Mouse (Mus musculus) neural tube, embryonic 14.5 days (tissue): ENCODE data around the gene Col4a2. TPM values are rescaled to one million over a fixed set of nuclear protein-coding genes. Genes with fewer than 3 reads are reported as not detected.

ENCODE experiments used
- ATAC-seq: fragments of 200-750 bp; cut with Nextera tagmentation; 2 replicates; pipeline ENCODE4 v1.8.0; 2017; ENCODE audit warnings: low read depth, mild to moderate bottlenecking, moderate TSS enrichment, moderate library complexity
- H3K27ac ChIP-seq: fragments of 300-500 bp; sonication (generic); 2 replicates; pipeline ENCODE4 v1.5.1; 2014; ENCODE audit warnings: low read depth, mild to moderate bottlenecking, control low read depth, low read length, moderate library complexity, mixed read lengths
- H3K27me3 ChIP-seq: fragments of 300-500 bp; sonication (generic); 2 replicates; pipeline ENCODE4 v1.6.1; 2014; ENCODE audit warnings: low read length; ENCODE audit not compliant: control insufficient read depth, insufficient read depth
- H3K36me3 ChIP-seq: fragments of 300-500 bp; sonication (generic); 2 replicates; pipeline ENCODE4 v1.6.1; 2014; ENCODE audit warnings: low read length, mixed read lengths; ENCODE audit not compliant: control insufficient read depth, insufficient read depth
- H3K4me1 ChIP-seq: fragments of 300-500 bp; sonication (generic); 2 replicates; pipeline ENCODE4 v1.6.1; 2014; ENCODE audit warnings: low read length; ENCODE audit not compliant: control insufficient read depth, insufficient read depth
- H3K4me2 ChIP-seq: fragments of 300-500 bp; sonication (generic); 2 replicates; pipeline ENCODE4 v1.6.1; 2014; ENCODE audit warnings: mild to moderate bottlenecking, low read depth, low read length, control low read depth
- H3K4me3 ChIP-seq: fragments of 300-500 bp; sonication (generic); 2 replicates; pipeline ENCODE4 v1.5.1; 2014; ENCODE audit warnings: low read depth, low read length, control low read depth, mixed read lengths
- H3K9ac ChIP-seq: fragments of 300-500 bp; sonication (generic); replicated peaks from 2 replicates; pipeline ENCODE4 v1.6.1; 2014; ENCODE audit warnings: low read depth, mild to moderate bottlenecking, control low read depth, low read length, mixed read lengths
- H3K9me3 ChIP-seq: fragments of 300-500 bp; sonication (generic); 2 replicates; pipeline ENCODE4 v1.6.1; 2016; ENCODE audit warnings: low read length; ENCODE audit not compliant: control insufficient read depth
- WGBS: fragments of 180-500 bp; shearing (Covaris S2); extraction: QIAGEN DNeasy Blood & Tissue Kit; methylation state at CpG from one replicate; pipeline ENCODE4 v1.1.7; 2014; 5-methylcytosine and 5-hydroxymethylcytosine counted together
- polyA plus RNA-seq: library from polyadenylated mRNA; unstranded; fragments of >200 nt; fragmentation: Nextera tagmentation; extraction: Ambion mirVana; gene quantifications from 2 replicates; pipeline ENCODE4 v1.2.1, GENCODE M21; 2014

Gene Col4a2
- polyA plus RNA-seq = 11.8 and 42.2 TPM in 2 replicates

DNA sequence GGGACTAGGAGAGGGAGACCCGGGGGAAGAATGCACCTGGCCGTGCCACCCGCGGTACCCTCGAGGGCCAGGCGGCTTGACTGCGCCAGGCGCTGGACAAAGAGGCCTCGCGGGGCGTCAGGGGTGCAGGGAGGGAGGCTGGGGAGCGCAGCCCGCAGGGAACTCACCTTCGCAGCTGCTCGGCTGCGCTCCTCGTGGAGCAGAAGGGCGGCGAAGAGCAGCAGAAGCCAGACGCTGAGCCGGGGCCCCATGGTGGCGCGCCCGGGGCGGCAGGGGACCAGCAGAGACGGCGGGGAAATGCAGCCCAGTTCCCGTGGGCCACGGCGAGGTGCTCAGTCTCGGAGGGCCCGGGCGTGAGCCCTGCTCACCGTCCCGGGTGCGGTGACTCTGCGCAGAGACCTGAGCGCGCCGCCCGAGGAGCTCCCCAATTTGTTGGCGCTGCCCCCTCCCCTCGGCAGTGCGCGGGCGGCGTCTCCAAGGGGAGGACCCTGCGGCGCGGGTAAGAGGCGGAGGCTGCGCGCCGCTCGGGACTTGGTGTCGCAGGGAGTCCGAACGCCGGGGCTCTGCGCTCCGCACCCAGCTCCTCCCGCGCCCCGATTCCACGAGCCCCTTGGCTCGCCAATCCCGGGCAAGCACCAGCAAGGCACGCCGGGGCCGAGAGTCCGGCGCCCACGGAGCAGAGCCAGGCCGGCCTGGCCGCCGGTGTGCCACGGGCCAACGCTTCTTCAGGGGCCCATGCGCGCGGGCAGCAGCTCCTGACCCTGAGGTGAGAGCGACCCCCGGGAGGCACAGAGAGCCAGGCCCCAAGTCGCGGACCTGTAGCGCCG lies at the start of gene Col4a2, which contains the start of gene Col4a1:
Gene Col4a2 (plus strand): TSS at position 457 of the 827 bp plus-strand sequence.
Gene Col4a1 (minus strand): TSS at position 478 of the 827 bp plus-strand sequence.
- WGBS = under 1% methylated on average over 63 of the region's 87 CpGs
- Histone ChIP-seq H3K4me3 (peak within 1 kb of the TSS; percentile 55), H3K9me3 (no peaks in the 10 kb centered on the region), H3K4me2 (peak within 1 kb of the TSS; percentile 91), H3K27ac (peak within 1 kb of the TSS; percentile 34; the same call in 1 of the 2 replicates), H3K36me3 (no peaks in the 10 kb centered on the region), H3K9ac (peak within 1 kb of the TSS; percentile 55), H3K27me3 (peaks cover 37% of the 10 kb centered on the region), H3K4me1 (peaks cover 11% of the 10 kb centered on the region)
- ATAC-seq = peak; percentile 72

GRCm38 (mm10) chr8:11263848-11264247 lies 48.8 kb upstream of the Col4a2 start:
- Histone ChIP-seq H3K4me3 (no peak overlapping the region), H3K36me3 (no peaks in the 10 kb centered on the region), H3K27ac (no peak overlapping the region), H3K9ac (no peak overlapping the region), H3K9me3 (no peaks in the 10 kb centered on the region), H3K4me1 (no peaks in the 10 kb centered on the region), H3K4me2 (no peak overlapping the region), H3K27me3 (no peaks in the 10 kb centered on the region)
- no peak for ATAC-seq
- 88% methylated on average over 6 of the region's 6 CpGs for WGBS

GRCm38 (mm10) chr8:11265971-11266370 lies 46.6 kb upstream of the Col4a2 start:
- Histone ChIP-seq H3K9ac (no peak overlapping the region), H3K27ac (no peak overlapping the region), H3K4me1 (no peaks in the 10 kb centered on the region), H3K4me2 (no peak overlapping the region), H3K36me3 (no peaks in the 10 kb centered on the region), H3K27me3 (no peaks in the 10 kb centered on the region), H3K4me3 (no peak overlapping the region), H3K9me3 (no peaks in the 10 kb centered on the region)
- WGBS = 85% methylated on average over 3 of the region's 3 CpGs
- ATAC-seq = no peak

- ATAC-seq = no peak
- Histone ChIP-seq H3K36me3 (no peaks in the 10 kb centered on the region), H3K4me3 (no peak overlapping the region), H3K27me3 (no peaks in the 10 kb centered on the region), H3K9me3 (no peaks in the 10 kb centered on the region), H3K4me2 (no peak overlapping the region), H3K4me1 (no peaks in the 10 kb centered on the region), H3K9ac (no peak overlapping the region), H3K27ac (no peak overlapping the region)
- 90% methylated on average over 2 of the region's 2 CpGs for WGBS
These were observed 46.1 kb upstream of the Col4a2 start for GRCm38 (mm10) chr8:11266471-11266870.

GRCm38 (mm10) chr8:11268753-11269152 lies 43.9 kb upstream of the Col4a2 start:
- no peaks in the 10 kb centered on the region for H3K9me3 ChIP-seq
- no peak overlapping the region for H3K9ac ChIP-seq
- no peaks in the 10 kb centered on the region for H3K36me3 ChIP-seq
- H3K27me3 ChIP-seq = no peaks in the 10 kb centered on the region
- ATAC-seq = no peak
- no peak overlapping the region for H3K4me2 ChIP-seq
- no peak overlapping the region for H3K4me3 ChIP-seq
- no peaks in the 10 kb centered on the region for H3K4me1 ChIP-seq
- 80% methylated on average over 6 of the region's 6 CpGs for WGBS
- no peak overlapping the region for H3K27ac ChIP-seq

- H3K9ac ChIP-seq = no peak overlapping the region
- H3K27me3 ChIP-seq = no peaks in the 10 kb centered on the region
- no peaks in the 10 kb centered on the region for H3K9me3 ChIP-seq
- WGBS = 80% methylated on average over 6 of the region's 6 CpGs
- no peak overlapping the region for H3K4me3 ChIP-seq
- H3K36me3 ChIP-seq = no peaks in the 10 kb centered on the region
- H3K4me2 ChIP-seq = no peak overlapping the region
- no peaks in the 10 kb centered on the region for H3K4me1 ChIP-seq
- no peak for ATAC-seq
- H3K27ac ChIP-seq = no peak overlapping the region
These were observed 41.8 kb upstream of the Col4a2 start for GRCm38 (mm10) chr8:11270826-11271225.

- no peak overlapping the region for H3K4me2 ChIP-seq
- no peak for ATAC-seq
- no peaks in the 10 kb centered on the region for H3K27me3 ChIP-seq
- no peaks in the 10 kb centered on the region for H3K4me1 ChIP-seq
- H3K9me3 ChIP-seq = no peaks in the 10 kb centered on the region
- no peak overlapping the region for H3K27ac ChIP-seq
- no peak overlapping the region for H3K9ac ChIP-seq
- H3K4me3 ChIP-seq = no peak overlapping the region
- H3K36me3 ChIP-seq = no peaks in the 10 kb centered on the region
- 88% methylated on average over 6 of the region's 6 CpGs for WGBS
These were observed 40.4 kb upstream of the Col4a2 start for GRCm38 (mm10) chr8:11272205-11272604.

GRCm38 (mm10) chr8:11273506-11274158 lies 39.0 kb upstream of the Col4a2 start:
- ATAC-seq = no peak
- Histone ChIP-seq H3K4me1 (no peaks in the 10 kb centered on the region), H3K9ac (no peak overlapping the region), H3K36me3 (no peaks in the 10 kb centered on the region), H3K9me3 (no peaks in the 10 kb centered on the region), H3K27ac (no peak overlapping the region), H3K27me3 (no peaks in the 10 kb centered on the region), H3K4me3 (no peak overlapping the region), H3K4me2 (no peak overlapping the region)
- WGBS = 83% methylated on average over 15 of the region's 15 CpGs

DNA sequence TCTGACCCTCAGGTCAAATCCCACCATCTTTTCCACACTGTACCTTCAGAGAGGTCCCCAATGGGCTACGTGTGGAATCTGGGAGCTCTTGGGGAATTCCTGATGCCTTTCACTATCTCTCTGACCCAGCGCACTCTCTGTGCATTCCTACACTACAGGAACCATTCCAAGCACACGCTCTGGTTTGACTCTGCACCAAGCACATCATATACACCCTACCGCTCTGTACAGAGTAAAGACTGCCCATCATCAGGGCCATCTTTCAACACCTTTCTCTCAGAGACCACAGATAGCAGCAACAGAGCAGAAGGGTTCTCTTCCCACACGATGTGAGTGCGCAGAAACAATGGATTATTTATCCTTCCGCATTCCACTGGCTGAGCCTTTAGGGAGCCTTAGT lies 38.2 kb upstream of the Col4a2 start:
- no peak overlapping the region for H3K9ac ChIP-seq
- no peak overlapping the region for H3K27ac ChIP-seq
- WGBS = 87% methylated on average over 7 of the region's 7 CpGs
- H3K4me1 ChIP-seq = no peaks in the 10 kb centered on the region
- no peak overlapping the region for H3K4me2 ChIP-seq
- no peak for ATAC-seq
- no peaks in the 10 kb centered on the region for H3K9me3 ChIP-seq
- H3K27me3 ChIP-seq = no peaks in the 10 kb centered on the region
- no peaks in the 10 kb centered on the region for H3K36me3 ChIP-seq
- no peak overlapping the region for H3K4me3 ChIP-seq
